Mouse (Mus musculus): Measurements from ENCODE around the gene Crtc3. TPM values are rescaled to one million over a fixed set of nuclear protein-coding genes. Genes with fewer than 3 reads are reported as not detected.
A peak's percentile ranks its signal among the peaks of the same experiment; 100 is the strongest.

The Crtc3 gene
- polyA plus RNA-seq, 1 experiment from 2014 or later: 22.6 TPM

DNA sequence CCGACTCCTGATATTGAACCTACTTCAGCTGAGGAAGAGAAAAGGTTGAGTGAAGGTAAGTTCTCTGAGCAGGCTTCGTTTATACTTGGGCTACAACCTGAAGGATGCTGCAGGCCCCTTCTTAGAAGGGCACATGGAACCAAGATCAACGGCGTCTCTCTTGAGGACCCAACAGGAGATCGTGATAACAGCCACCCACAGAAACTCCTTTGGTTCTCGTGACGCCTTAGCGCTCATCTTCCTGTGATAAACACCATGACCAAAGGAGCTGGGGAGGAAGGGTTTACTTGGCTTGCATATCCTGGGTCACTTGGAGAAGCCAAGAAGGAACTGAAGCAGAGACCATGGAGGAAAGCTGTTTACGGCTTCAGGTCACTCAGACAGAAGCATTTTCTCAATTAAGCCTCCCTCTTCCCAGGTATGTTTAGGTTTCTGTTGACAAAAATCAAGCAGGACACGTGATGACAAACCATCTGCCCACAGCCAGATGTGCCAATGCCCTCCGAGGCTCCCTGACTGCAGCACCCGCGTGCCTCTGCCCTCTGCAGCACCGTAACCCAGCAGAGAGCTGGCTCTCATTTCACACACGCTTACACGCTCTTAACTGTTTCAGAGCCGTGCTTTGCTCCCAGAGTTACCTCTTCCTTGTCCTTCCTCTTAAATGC, 52.3 kb downstream of the Crtc3 start:
- H3K27ac ChIP-seq: no peak overlapping the region
- no peak overlapping the region for H3K4me3 ChIP-seq (replicated peaks)
- no peaks in the 10 kb centered on the region for H3K9me3 ChIP-seq
- 55% methylated on average over 17 of the region's 17 CpGs for WGBS
- no peak overlapping the region for H3K4me2 ChIP-seq
- no peaks in the 10 kb centered on the region for H3K36me3 ChIP-seq
- no peaks in the 10 kb centered on the region for H3K27me3 ChIP-seq (replicated peaks)
- ATAC-seq (ENCODE audit: insufficient read depth, low FRiP score, low read depth): no peak
- H3K4me1 ChIP-seq: peaks cover 24% of the 10 kb centered on the region
- H3K9ac ChIP-seq: no peak overlapping the region

DNA sequence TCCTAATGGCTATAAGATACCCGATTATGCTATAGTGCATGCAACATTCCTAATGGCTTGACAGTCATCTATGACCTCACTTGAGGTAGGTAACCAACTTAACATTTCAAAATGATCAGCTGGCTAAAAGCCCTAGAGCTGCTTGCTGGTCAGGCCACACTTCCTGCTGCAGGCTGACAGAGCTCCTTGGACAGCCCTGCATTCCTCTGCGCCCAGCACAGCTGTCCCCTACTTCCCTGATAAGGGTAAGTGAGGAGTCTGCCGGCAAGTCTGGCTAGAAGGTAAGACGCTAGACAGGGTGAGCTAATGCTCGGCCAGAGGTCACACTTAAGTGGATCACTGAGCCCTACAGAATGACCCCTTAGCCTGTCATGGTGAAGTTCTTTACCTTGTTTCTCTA, 52.8 kb downstream of the Crtc3 start:
- Histone ChIP-seq H3K4me3 (replicated peaks) (no peak overlapping the region), H3K4me2 (no peak overlapping the region), H3K4me1 (peaks cover 25% of the 10 kb centered on the region), H3K36me3 (no peaks in the 10 kb centered on the region), H3K27me3 (replicated peaks) (no peaks in the 10 kb centered on the region), H3K9ac (no peak overlapping the region), H3K9me3 (no peaks in the 10 kb centered on the region), H3K27ac (no peak overlapping the region)
- no peak for ATAC-seq (ENCODE audit: insufficient read depth, low FRiP score, low read depth)
- WGBS: 29% methylated on average over 5 of the region's 5 CpGs

DNA sequence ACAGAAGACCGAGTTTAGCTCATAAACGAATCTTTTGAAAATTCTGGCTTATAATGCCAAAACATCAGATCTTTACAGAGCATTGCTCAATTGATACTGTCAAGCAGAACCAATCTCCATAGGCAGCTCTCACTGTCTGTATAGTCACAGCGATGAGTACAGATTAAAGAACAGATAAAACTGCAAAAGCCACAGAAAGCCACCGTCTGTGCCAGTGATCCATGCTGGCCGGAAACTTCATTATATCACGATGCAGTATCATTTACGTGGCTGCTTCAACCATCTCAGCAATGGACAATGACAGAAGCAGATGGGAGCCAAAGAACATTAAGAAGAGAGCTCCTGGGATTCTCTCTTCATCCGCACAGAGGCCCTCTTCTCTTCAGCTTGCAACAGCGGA, 53.9 kb downstream of the Crtc3 start:
- Histone ChIP-seq H3K4me3 (replicated peaks) (no peak overlapping the region), H3K9me3 (no peaks in the 10 kb centered on the region), H3K36me3 (no peaks in the 10 kb centered on the region), H3K4me2 (no peak overlapping the region), H3K4me1 (peaks cover 25% of the 10 kb centered on the region), H3K9ac (no peak overlapping the region), H3K27ac (no peak overlapping the region), H3K27me3 (replicated peaks) (no peaks in the 10 kb centered on the region)
- WGBS: 74% methylated on average over 9 of the region's 9 CpGs
- no peak for ATAC-seq (ENCODE audit: insufficient read depth, low FRiP score, low read depth)

DNA sequence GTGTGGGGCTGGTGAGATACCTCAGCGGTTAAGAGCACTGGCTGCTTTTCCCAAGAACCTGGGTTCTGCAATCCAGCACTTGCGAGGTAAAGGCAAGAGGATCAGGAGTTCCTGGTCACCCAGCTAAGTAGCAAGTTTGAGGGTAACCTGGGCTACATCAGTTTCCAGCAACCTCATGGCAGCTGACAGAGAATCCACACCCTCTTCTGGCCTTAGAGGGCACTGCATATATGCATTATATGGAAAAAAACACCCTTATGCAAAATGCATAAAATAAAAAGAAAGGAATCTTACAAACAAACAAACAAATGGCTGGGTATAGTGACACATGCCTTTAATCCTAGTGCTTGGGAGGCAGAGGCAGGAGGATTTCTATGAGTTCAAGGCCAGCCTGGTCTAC, 55.0 kb downstream of the Crtc3 start:
- H3K4me1 ChIP-seq: peaks cover 36% of the 10 kb centered on the region
- H3K27ac ChIP-seq: no peak overlapping the region
- ATAC-seq (ENCODE audit: insufficient read depth, low FRiP score, low read depth): no peak
- H3K27me3 ChIP-seq (replicated peaks): no peaks in the 10 kb centered on the region
- no peaks in the 10 kb centered on the region for H3K9me3 ChIP-seq
- no peak overlapping the region for H3K4me3 ChIP-seq (replicated peaks)
- no peak overlapping the region for H3K4me2 ChIP-seq
- H3K36me3 ChIP-seq: no peaks in the 10 kb centered on the region
- no peak overlapping the region for H3K9ac ChIP-seq
- WGBS: 91% methylated on average over 2 of the region's 2 CpGs

DNA sequence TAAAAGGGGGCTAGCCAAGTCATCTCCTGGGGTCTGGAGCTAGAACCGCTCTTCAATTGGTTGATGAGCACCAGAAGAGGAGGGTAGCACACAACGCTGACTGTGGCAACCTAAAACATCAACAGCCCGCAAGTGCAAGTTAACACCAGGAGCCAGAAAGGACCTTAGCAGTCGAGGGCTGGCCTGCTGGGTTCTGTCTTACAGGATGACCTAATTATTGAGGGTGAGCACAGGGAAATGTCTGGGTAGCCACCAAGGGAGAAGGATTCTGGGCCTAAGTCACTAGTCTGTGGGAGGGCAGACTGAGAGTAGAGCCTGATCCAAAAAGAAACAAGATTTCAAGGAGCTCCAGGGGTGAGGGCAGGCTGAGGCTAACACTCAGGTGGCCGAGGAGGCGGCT, 56.7 kb downstream of the Crtc3 start:
- Histone ChIP-seq H3K27me3 (replicated peaks) (no peaks in the 10 kb centered on the region), H3K36me3 (no peaks in the 10 kb centered on the region), H3K4me3 (replicated peaks) (no peak overlapping the region), H3K9me3 (no peaks in the 10 kb centered on the region), H3K9ac (no peak overlapping the region), H3K4me2 (no peak overlapping the region), H3K27ac (no peak overlapping the region), H3K4me1 (peaks cover 35% of the 10 kb centered on the region)
- 76% methylated on average over 6 of the region's 6 CpGs for WGBS
- no peak for ATAC-seq (ENCODE audit: insufficient read depth, low FRiP score, low read depth)

DNA sequence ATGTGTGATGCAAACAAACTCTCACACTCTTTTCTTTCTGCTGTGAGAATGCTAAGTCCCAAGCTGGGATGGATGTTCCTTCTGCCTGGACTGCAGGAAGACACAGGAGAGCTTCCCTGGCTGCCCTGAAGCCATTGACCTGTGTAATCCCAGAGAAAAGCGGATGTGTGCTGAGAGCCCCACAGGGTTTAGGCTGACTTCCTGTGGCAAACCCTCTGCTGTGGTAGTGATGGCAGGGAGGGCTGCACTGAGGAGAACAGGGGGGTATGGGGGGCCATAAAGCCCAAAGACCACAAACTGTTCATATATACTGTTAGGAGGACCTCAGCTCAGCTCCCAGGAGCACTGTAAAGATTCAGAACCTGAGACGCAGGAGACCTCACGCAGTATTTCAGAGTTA, 57.3 kb downstream of the Crtc3 start:
- WGBS: 71% methylated on average over 3 of the region's 3 CpGs
- Histone ChIP-seq H3K4me1 (peaks cover 31% of the 10 kb centered on the region), H3K27me3 (replicated peaks) (no peaks in the 10 kb centered on the region), H3K4me2 (no peak overlapping the region), H3K9me3 (no peaks in the 10 kb centered on the region), H3K9ac (no peak overlapping the region), H3K27ac (no peak overlapping the region), H3K4me3 (replicated peaks) (no peak overlapping the region), H3K36me3 (no peaks in the 10 kb centered on the region)
- ATAC-seq (ENCODE audit: insufficient read depth, low FRiP score, low read depth): no peak

DNA sequence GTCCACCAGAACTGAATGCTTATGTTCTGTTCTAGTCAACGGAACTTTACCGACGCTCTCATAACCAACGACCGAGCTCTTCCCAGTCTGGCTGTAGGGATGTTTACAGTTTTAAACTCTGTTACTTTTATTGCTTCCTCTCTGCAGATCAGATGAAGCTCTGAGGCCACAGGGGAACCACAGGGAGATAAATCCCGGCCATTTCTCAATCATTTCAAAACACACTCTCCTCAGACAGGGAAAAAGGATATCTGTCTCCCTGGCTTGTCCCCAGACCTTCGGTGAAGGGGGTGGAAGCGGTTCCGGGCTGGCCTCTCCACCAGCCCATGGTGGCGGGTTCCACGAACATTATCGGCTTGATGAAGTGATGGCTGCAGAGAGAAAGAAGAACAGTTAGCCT, 59.3 kb downstream of the Crtc3 start:
- H3K27me3 ChIP-seq (replicated peaks): no peaks in the 10 kb centered on the region

DNA sequence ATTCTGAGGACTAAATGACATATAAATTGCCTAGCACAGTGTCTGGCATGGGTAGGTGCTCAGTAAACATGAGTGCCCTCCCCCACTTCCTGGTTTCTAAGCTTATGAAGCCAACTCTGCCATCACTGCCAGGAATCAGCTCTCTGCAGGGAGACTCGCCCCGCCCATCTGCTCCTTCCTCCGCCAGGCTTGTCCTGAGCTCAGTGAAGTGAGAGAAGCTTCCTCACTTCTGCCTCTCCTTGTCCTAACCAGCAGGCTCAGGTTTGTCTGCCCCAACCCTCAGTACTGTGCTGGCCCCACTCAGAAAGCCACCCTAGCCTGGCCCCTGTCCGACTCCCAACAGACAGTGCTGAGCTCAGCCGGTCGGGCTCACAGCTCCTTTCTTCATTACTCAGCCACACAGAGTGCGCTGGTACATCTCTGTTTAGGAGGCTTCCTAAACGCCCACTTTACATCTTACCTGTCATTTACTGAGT, 59.9 kb downstream of the Crtc3 start:
- peak; percentile 52; the same call in 1 of the 2 replicates for ATAC-seq (ENCODE audit: insufficient read depth, low FRiP score, low read depth)
- H3K4me2 ChIP-seq: peak overlapping the region; percentile 14; the same call in 1 of the 2 replicates
- WGBS: 25% methylated on average over 8 of the region's 8 CpGs

More for the DNA sequence above, 59.3 kb downstream of the Crtc3 start:
- Histone ChIP-seq H3K9me3 (no peaks in the 10 kb centered on the region), H3K9ac (no peak overlapping the region), H3K27ac (peak overlapping the region; percentile 55), H3K4me2 (peak overlapping the region; percentile 8; the same call in 1 of the 2 replicates), H3K4me1 (peaks cover 25% of the 10 kb centered on the region), H3K36me3 (no peaks in the 10 kb centered on the region), H3K4me3 (replicated peaks) (no peak overlapping the region)
- no peak for ATAC-seq (ENCODE audit: insufficient read depth, low FRiP score, low read depth)
- WGBS: 34% methylated on average over 12 of the region's 12 CpGs

DNA sequence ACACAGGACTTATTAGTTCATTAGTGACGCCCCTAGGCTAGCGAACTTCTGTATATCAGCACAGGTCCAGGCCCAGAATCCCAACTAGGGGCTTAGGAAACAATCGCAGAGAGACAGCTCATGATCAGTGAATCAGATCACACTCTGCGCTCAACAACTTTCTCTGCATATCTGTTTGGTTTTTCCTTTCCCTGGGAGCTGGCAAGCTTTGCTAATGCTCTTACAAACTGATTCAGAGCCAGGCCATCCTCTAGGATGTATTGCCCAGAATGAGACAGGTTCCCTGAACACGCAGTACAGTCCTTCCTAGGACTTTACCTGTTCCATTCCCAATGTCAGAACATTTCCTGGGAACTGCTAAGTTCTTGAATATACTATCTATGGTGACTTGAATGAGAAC, 61.7 kb downstream of the Crtc3 start:
- WGBS: 83% methylated on average over 5 of the region's 5 CpGs
- Histone ChIP-seq H3K4me3 (replicated peaks) (no peak overlapping the region), H3K9ac (no peak overlapping the region), H3K27ac (no peak overlapping the region), H3K9me3 (no peaks in the 10 kb centered on the region), H3K4me1 (peaks cover 25% of the 10 kb centered on the region), H3K4me2 (no peak overlapping the region), H3K27me3 (replicated peaks) (no peaks in the 10 kb centered on the region), H3K36me3 (no peaks in the 10 kb centered on the region)
- no peak for ATAC-seq (ENCODE audit: insufficient read depth, low FRiP score, low read depth)

More for the DNA sequence above, 59.9 kb downstream of the Crtc3 start:
- Histone ChIP-seq H3K27me3 (replicated peaks) (no peaks in the 10 kb centered on the region), H3K4me1 (peaks cover 25% of the 10 kb centered on the region), H3K9ac (no peak overlapping the region), H3K36me3 (no peaks in the 10 kb centered on the region), H3K4me3 (replicated peaks) (no peak overlapping the region), H3K9me3 (no peaks in the 10 kb centered on the region), H3K27ac (peak overlapping the region; percentile 55)

DNA sequence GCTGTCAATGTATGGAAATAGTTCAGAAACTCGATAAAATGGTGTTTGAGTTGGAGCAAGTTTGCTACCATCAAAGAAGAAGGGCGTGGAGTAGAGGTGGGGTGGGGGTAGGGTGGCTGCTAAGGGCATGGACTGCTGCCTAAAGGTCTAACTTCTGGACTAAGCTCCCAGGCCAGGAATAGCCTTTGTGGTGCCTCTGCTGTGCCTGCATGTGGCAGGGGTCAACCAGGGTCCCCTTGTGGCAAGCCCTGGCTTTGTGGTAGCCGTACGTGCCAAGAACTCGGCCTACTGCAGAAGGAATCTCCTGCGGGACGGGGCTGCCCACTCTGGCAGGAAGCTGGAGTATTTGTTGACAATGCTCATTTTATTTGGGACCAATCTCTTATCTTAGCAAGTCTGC, 62.8 kb downstream of the Crtc3 start:
- Histone ChIP-seq H3K4me1 (peaks cover 15% of the 10 kb centered on the region), H3K9me3 (no peaks in the 10 kb centered on the region), H3K27me3 (replicated peaks) (no peaks in the 10 kb centered on the region), H3K4me2 (no peak overlapping the region), H3K9ac (no peak overlapping the region), H3K4me3 (replicated peaks) (no peak overlapping the region), H3K36me3 (no peaks in the 10 kb centered on the region), H3K27ac (no peak overlapping the region)
- no peak for ATAC-seq (ENCODE audit: insufficient read depth, low FRiP score, low read depth)
- 81% methylated on average over 7 of the region's 7 CpGs for WGBS

DNA sequence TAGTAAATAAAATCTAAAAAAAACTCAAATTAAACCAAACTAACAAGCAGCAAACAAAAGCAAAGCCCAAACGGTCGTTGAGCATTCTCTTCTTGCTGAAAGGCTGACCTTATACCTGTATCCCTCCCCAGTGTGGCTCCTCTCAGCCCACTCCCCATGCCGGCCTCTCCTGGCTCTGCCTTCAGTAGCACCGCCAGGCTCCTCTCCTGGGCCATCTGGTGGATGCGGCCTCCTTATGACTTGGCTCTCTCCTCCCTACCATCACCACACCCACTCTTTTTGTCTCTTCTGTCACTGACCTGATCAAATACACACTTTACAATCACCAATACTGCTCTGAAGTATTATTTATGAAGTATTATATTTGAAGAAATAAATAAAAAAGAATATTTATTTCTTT, 65.4 kb downstream of the Crtc3 start:
- no peaks in the 10 kb centered on the region for H3K27me3 ChIP-seq (replicated peaks)
- 86% methylated on average over 5 of the region's 5 CpGs for WGBS
- no peak overlapping the region for H3K4me2 ChIP-seq
- ATAC-seq (ENCODE audit: insufficient read depth, low FRiP score, low read depth): no peak
- no peak overlapping the region for H3K4me3 ChIP-seq (replicated peaks)
- no peak overlapping the region for H3K27ac ChIP-seq
- H3K9me3 ChIP-seq: no peaks in the 10 kb centered on the region
- no peaks in the 10 kb centered on the region for H3K36me3 ChIP-seq
- no peak overlapping the region for H3K9ac ChIP-seq
- 0 out of 2 replicates have a peak, but pooled peaks cover under 1% of the 10 kb centered on the region for H3K4me1 ChIP-seq

DNA sequence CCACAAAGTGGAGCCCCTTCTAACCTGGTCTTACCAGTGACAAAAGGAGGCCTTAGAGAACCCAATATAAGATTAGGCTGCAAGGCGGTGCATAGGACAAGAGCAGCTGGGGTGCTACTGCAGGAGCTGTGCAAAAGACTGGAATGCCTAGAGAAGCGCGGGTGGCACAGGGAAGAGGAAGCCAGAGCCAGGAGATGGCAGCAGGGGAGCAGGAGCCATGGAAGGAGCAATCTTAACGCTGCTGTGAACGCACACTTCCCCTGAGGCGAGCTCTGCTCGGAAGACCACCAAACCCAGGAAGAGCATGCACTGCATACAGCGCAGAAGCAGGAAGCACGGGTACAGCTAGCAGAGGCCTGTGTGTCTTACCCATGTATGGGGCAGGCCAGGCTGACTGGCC, 72.6 kb downstream of the Crtc3 start:
- Histone ChIP-seq H3K9me3 (no peaks in the 10 kb centered on the region), H3K4me2 (no peak overlapping the region), H3K27me3 (replicated peaks) (no peaks in the 10 kb centered on the region), H3K36me3 (no peaks in the 10 kb centered on the region; the same call in 1 of the 2 replicates), H3K4me1 (0 out of 2 replicates have a peak, but pooled peaks cover 5% of the 10 kb centered on the region), H3K4me3 (replicated peaks) (no peak overlapping the region), H3K27ac (no peak overlapping the region), H3K9ac (no peak overlapping the region)
- WGBS: 76% methylated on average over 9 of the region's 9 CpGs
- ATAC-seq (ENCODE audit: insufficient read depth, low FRiP score, low read depth): no peak
